Mouse (Mus musculus): Measurements from ENCODE around the gene Mettl26. TPM values are rescaled to one million over a fixed set of nuclear protein-coding genes. Genes with fewer than 3 reads are reported as not detected.

Gene Mettl26
- 23.6 TPM for polyA plus RNA-seq (2012; fragmentation: generic; extraction: Trizol)

- peaks cover 4% of the 10 kb centered on the region for H3K79me2 ChIP-seq (ENCODE audit: control insufficient read depth, insufficient read depth)
- peak within 1 kb of the TSS; percentile 96 for H3K4me2 ChIP-seq (ENCODE audit: low read depth)
- H3K4me3 ChIP-seq = peak within 1 kb of the TSS; percentile 75
- no peaks in the 10 kb centered on the region for H3K27me3 ChIP-seq (ENCODE audit: control insufficient read depth, insufficient read depth, insufficient read length)
- peak within 1 kb of the TSS; percentile 60 for H3ac ChIP-seq (ENCODE audit: control insufficient read depth, insufficient read length)
- no peaks in the 10 kb centered on the region for H3K36me3 ChIP-seq (ENCODE audit: control insufficient read depth, insufficient read depth)
- TF ChIP-seq POLR2AphosphoS2 (IDR thresholded peaks at IDR 0.05; ENCODE audit: insufficient read length, low read depth) (peak; percentile 55), USF1 (IDR thresholded peaks at IDR 0.05; ENCODE audit: low read depth) (no peak), MYOD1 (IDR thresholded peaks at IDR 0.05; ENCODE audit: control insufficient read depth in 1 of 3, insufficient read length in 2 of 3, low read depth in 2 of 3) (no peak)
Measured at GRCm38 (mm10) chr17:25874721-25875170, at the start of gene Mettl26. TSS of gene Mettl26 (plus strand) at chr17:25875074.

- Histone ChIP-seq H3K27me3 (ENCODE audit: control insufficient read depth, insufficient read depth, insufficient read length) (no peaks in the 10 kb centered on the region), H3ac (ENCODE audit: control insufficient read depth, insufficient read length) (no peak overlapping the region), H3K36me3 (ENCODE audit: control insufficient read depth, insufficient read depth) (no peaks in the 10 kb centered on the region), H3K79me2 (ENCODE audit: control insufficient read depth, insufficient read depth) (peaks cover 6% of the 10 kb centered on the region), H3K4me3 (no peak overlapping the region), H3K4me2 (ENCODE audit: low read depth) (no peak overlapping the region)
- no peak for TF ChIP-seq USF1 (IDR thresholded peaks at IDR 0.05; ENCODE audit: low read depth)
- TF ChIP-seq SRF (IDR thresholded peaks at IDR 0.05; ENCODE audit: control insufficient read depth, insufficient read length, low read depth) = no peak
- no peak for TF ChIP-seq CEBPB (IDR thresholded peaks at IDR 0.05; ENCODE audit: insufficient read depth, poor library complexity, severe bottlenecking)
- TF ChIP-seq REST (IDR thresholded peaks at IDR 0.05; ENCODE audit: insufficient read depth, insufficient read length) = no peak
- TF ChIP-seq TCF12 (IDR thresholded peaks at IDR 0.05; ENCODE audit: insufficient read depth, poor library complexity, severe bottlenecking) = no peak
Measured at GRCm38 (mm10) chr17:25825311-25825710, 49.6 kb upstream of the Mettl26 start.

- no peak for TF ChIP-seq USF1 (IDR thresholded peaks at IDR 0.05; ENCODE audit: low read depth)
- no peak for TF ChIP-seq POLR2AphosphoS2 (IDR thresholded peaks at IDR 0.05; ENCODE audit: insufficient read length, low read depth)
- TF ChIP-seq CEBPB (IDR thresholded peaks at IDR 0.05; ENCODE audit: insufficient read depth, poor library complexity, severe bottlenecking) = no peak
- TF ChIP-seq SRF (IDR thresholded peaks at IDR 0.05; ENCODE audit: control insufficient read depth, insufficient read length, low read depth) = no peak
- TF ChIP-seq MYOG (IDR thresholded peaks at IDR 0.05; ENCODE audit: control insufficient read depth in 1 of 3, insufficient read depth in 1 of 3, insufficient read length in 2 of 3, low read depth in 2 of 3) = no peak
- no peak for TF ChIP-seq TCF12 (IDR thresholded peaks at IDR 0.05; ENCODE audit: insufficient read depth, poor library complexity, severe bottlenecking)
- TF ChIP-seq MYOD1 (IDR thresholded peaks at IDR 0.05; ENCODE audit: control insufficient read depth in 1 of 3, insufficient read length in 2 of 3, low read depth in 2 of 3) = no peak
- no peak for TF ChIP-seq TCF3 (IDR thresholded peaks at IDR 0.05; ENCODE audit: insufficient read length, low read depth)
- TF ChIP-seq POLR2A (IDR thresholded peaks at IDR 0.05; ENCODE audit: insufficient read length, low read depth) = no peak
- no peak for TF ChIP-seq MAX (IDR thresholded peaks at IDR 0.05; ENCODE audit: low read depth)
- no peak for TF ChIP-seq REST (IDR thresholded peaks at IDR 0.05; ENCODE audit: insufficient read depth, insufficient read length)
- TF ChIP-seq E2F4 (IDR thresholded peaks at IDR 0.05; ENCODE audit: insufficient read depth) = no peak
- Histone ChIP-seq H3K4me2 (ENCODE audit: low read depth) (no peak overlapping the region), H3K36me3 (ENCODE audit: control insufficient read depth, insufficient read depth) (no peaks in the 10 kb centered on the region), H3K27me3 (ENCODE audit: control insufficient read depth, insufficient read depth, insufficient read length) (no peaks in the 10 kb centered on the region), H3K79me2 (ENCODE audit: control insufficient read depth, insufficient read depth) (peaks cover 10% of the 10 kb centered on the region), H3K4me3 (no peak overlapping the region), H3ac (ENCODE audit: control insufficient read depth, insufficient read length) (no peak overlapping the region)
Measured at GRCm38 (mm10) chr17:25825984-25826570, 48.8 kb upstream of the Mettl26 start.

GRCm38 (mm10) chr17:25827011-25827410 lies 47.9 kb upstream of the Mettl26 start:
- Histone ChIP-seq H3K79me2 (ENCODE audit: control insufficient read depth, insufficient read depth) (peaks cover 19% of the 10 kb centered on the region), H3K27me3 (ENCODE audit: control insufficient read depth, insufficient read depth, insufficient read length) (no peaks in the 10 kb centered on the region), H3K36me3 (ENCODE audit: control insufficient read depth, insufficient read depth) (no peaks in the 10 kb centered on the region), H3ac (ENCODE audit: control insufficient read depth, insufficient read length) (no peak overlapping the region), H3K4me2 (ENCODE audit: low read depth) (no peak overlapping the region), H3K4me3 (no peak overlapping the region)
- TF ChIP-seq POLR2A (IDR thresholded peaks at IDR 0.05; ENCODE audit: insufficient read length, low read depth) = no peak
- no peak for TF ChIP-seq TCF3 (IDR thresholded peaks at IDR 0.05; ENCODE audit: insufficient read length, low read depth)
- TF ChIP-seq MYOG (IDR thresholded peaks at IDR 0.05; ENCODE audit: control insufficient read depth in 1 of 3, insufficient read depth in 1 of 3, insufficient read length in 2 of 3, low read depth in 2 of 3) = no peak
- no peak for TF ChIP-seq POLR2AphosphoS2 (IDR thresholded peaks at IDR 0.05; ENCODE audit: insufficient read length, low read depth)
- TF ChIP-seq CEBPB (IDR thresholded peaks at IDR 0.05; ENCODE audit: insufficient read depth, poor library complexity, severe bottlenecking) = no peak
- TF ChIP-seq REST (IDR thresholded peaks at IDR 0.05; ENCODE audit: insufficient read depth, insufficient read length) = no peak
- TF ChIP-seq SRF (IDR thresholded peaks at IDR 0.05; ENCODE audit: control insufficient read depth, insufficient read length, low read depth) = no peak

- no peak overlapping the region for H3K4me3 ChIP-seq
- H3K79me2 ChIP-seq (ENCODE audit: control insufficient read depth, insufficient read depth) = peaks cover 23% of the 10 kb centered on the region
- TF ChIP-seq E2F4 (IDR thresholded peaks at IDR 0.05; ENCODE audit: insufficient read depth) = no peak
- no peak for TF ChIP-seq TCF3 (IDR thresholded peaks at IDR 0.05; ENCODE audit: insufficient read length, low read depth)
- TF ChIP-seq POLR2AphosphoS2 (IDR thresholded peaks at IDR 0.05; ENCODE audit: insufficient read length, low read depth) = no peak
- TF ChIP-seq MAX (IDR thresholded peaks at IDR 0.05; ENCODE audit: low read depth) = no peak
- TF ChIP-seq MYOD1 (IDR thresholded peaks at IDR 0.05; ENCODE audit: control insufficient read depth in 1 of 3, insufficient read length in 2 of 3, low read depth in 2 of 3) = no peak
- TF ChIP-seq REST (IDR thresholded peaks at IDR 0.05; ENCODE audit: insufficient read depth, insufficient read length) = no peak
- no peak for TF ChIP-seq POLR2A (IDR thresholded peaks at IDR 0.05; ENCODE audit: insufficient read length, low read depth)
- TF ChIP-seq CEBPB (IDR thresholded peaks at IDR 0.05; ENCODE audit: insufficient read depth, poor library complexity, severe bottlenecking) = no peak
- H3K27me3 ChIP-seq (ENCODE audit: control insufficient read depth, insufficient read depth, insufficient read length) = no peaks in the 10 kb centered on the region
- H3K4me2 ChIP-seq (ENCODE audit: low read depth) = no peak overlapping the region
- no peaks in the 10 kb centered on the region for H3K36me3 ChIP-seq (ENCODE audit: control insufficient read depth, insufficient read depth)
- H3ac ChIP-seq (ENCODE audit: control insufficient read depth, insufficient read length) = no peak overlapping the region
Measured at GRCm38 (mm10) chr17:25827546-25828222, 47.2 kb upstream of the Mettl26 start.
